Mouse (Mus musculus): ENCODE data around the gene Col13a1.

DNA sequence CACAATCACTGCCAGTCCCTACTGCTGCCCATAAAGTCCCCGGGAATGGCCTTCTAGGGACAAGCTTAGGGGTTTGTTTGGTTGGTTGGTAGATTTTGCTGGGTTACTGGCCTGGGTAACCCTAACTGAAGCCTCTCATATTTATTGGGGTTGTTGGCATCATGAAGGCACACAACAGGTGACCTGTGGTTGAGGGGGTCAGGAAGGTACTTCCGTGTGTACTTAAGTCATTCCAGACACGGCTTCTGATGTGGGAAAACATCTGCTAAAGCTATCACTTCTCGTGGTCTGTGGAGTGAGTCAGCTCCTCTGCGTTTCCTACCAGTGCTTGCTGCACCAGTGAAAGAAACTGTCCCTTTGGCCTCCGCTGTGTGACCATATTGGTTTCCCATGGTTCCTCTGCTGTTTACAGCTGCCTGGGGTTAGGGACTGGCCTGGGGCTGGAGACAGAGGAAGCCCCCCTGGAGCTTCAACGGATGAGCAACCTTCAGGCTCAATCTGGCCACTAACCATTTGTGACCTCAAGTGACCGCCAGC lies 123.7 kb downstream of the Col13a1 start:
- no peak for TF ChIP-seq CTCF (IDR thresholded peaks at IDR 0.05; ENCODE audit: insufficient read depth, low read length)
- TF ChIP-seq POLR2A (IDR thresholded peaks at IDR 0.05; ENCODE audit: borderline replicate concordance, extremely low read depth, low read depth, low read length): no peak

Data from lung, adult 2 months (tissue).